ENCODE assay signal across 40 mouse cellular contexts in the genomic region with DNA sequence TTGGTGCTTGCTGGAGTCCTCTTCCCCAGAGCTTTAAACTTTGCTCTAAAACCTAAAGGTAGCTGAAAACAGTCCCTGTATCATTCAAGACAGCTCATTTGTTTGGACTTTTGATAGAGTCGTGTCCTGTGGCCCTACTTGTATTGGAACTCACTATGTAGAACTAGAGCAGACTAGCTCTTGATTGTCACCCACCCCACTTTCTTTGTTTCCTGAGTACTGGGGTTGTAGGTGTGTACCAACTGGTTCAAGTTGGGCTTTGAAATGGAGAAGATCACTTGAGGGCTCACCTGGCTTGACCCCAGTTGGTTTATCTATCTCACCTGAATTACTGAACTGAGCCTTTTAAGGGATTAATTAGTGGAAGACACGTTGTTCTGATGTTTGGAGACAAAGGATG. TPM values are rescaled to one million over a fixed set of nuclear protein-coding genes. Genes with fewer than 3 reads are reported as not detected.
"Had no signal": no experiment of that assay in that cellular context is flagged by ENCODE, and none has a peak within 500 bp of the region (broad histone marks: within the 10 kb centered on the region; RNA-seq: fewer than 3 reads in every experiment).

No protein-coding gene starts in this region.

- H3K4me1 ChIP-seq: heart, embryonic 10.5 days; heart, embryonic 12.5 days; hindbrain, embryonic 10.5 days; hindbrain, embryonic 12.5 days; intestine, embryonic 15.5 days; limb, embryonic 13.5 days; limb, embryonic 15.5 days; liver, embryonic 13.5 days; liver, embryonic 15.5 days had no signal

- H3K27me3 ChIP-seq: heart, embryonic 12.5 days; hindbrain, embryonic 12.5 days; intestine, embryonic 15.5 days; limb, embryonic 13.5 days; limb, embryonic 15.5 days; liver, embryonic 13.5 days; liver, embryonic 15.5 days had no signal

- H3K9ac ChIP-seq: heart, embryonic 12.5 days; hindbrain, embryonic 12.5 days; hindbrain, embryonic 14.5 days; intestine, embryonic 15.5 days; limb, embryonic 13.5 days; limb, embryonic 15.5 days; liver, embryonic 13.5 days; liver, embryonic 15.5 days had no signal

- ATAC-seq: hindbrain, embryonic 16.5 days; inflammation-experienced regulatory T-cells, adult 6 months; intestine, embryonic 15.5 days; intestine, postnatal 0 days had no signal

- H3K4me2 ChIP-seq: heart, embryonic 12.5 days; hindbrain, embryonic 12.5 days; hindbrain, embryonic 14.5 days; intestine, embryonic 15.5 days; limb, embryonic 13.5 days; limb, embryonic 15.5 days; liver, embryonic 13.5 days; liver, embryonic 15.5 days had no signal

- H3K36me3 ChIP-seq: heart, embryonic 10.5 days; heart, embryonic 12.5 days; hindbrain, embryonic 10.5 days; hindbrain, embryonic 12.5 days; intestine, embryonic 15.5 days; limb, embryonic 13.5 days; limb, embryonic 15.5 days; liver, embryonic 13.5 days; liver, embryonic 15.5 days had no signal

- H3K9me3 ChIP-seq: heart, embryonic 10.5 days; heart, embryonic 12.5 days; hindbrain, embryonic 10.5 days; hindbrain, embryonic 12.5 days; intestine, embryonic 15.5 days; limb, embryonic 13.5 days; limb, embryonic 15.5 days; liver, embryonic 13.5 days; liver, embryonic 15.5 days had no signal

- H3K4me3 ChIP-seq: gastrocnemius, adult 2 months; heart, embryonic 10.5 days; heart, embryonic 12.5 days; hindbrain, embryonic 10.5 days; hindbrain, embryonic 12.5 days; intestine, embryonic 15.5 days; layer of hippocampus, adult 2 months; left cerebral cortex, adult 2 months; limb, embryonic 13.5 days; limb, embryonic 15.5 days; liver, embryonic 13.5 days; liver, embryonic 15.5 days had no signal

- H3K27ac ChIP-seq: gastrocnemius, adult 2 months; heart, embryonic 10.5 days; hindbrain, embryonic 10.5 days; hindbrain, embryonic 12.5 days; hindbrain, embryonic 14.5 days; intestine, embryonic 15.5 days; layer of hippocampus, adult 2 months; left cerebral cortex, adult 2 months; limb, embryonic 13.5 days; limb, embryonic 15.5 days; liver, embryonic 13.5 days; liver, embryonic 15.5 days had no signal

- DNase-seq: gastrocnemius, adult 2 months; gastrocnemius, postnatal 10 days; gastrocnemius, postnatal 25 days; heart, adult 18-20 months; heart, postnatal 10 days; heart, postnatal 4 days; kidney, adult 18-20 months; kidney, adult 8-10 months; kidney, postnatal 10 days; kidney, postnatal 25 days; kidney, postnatal 4 days; left cerebral cortex, postnatal 4 days; liver, embryonic 13.5 days had no signal

RNA-seq across cellular contexts. Expression of a gene that starts 11.8 kb away (rescaled TPM):
- total RNA-seq: gastrocnemius, adult 2 months; gastrocnemius, postnatal 10 days; gastrocnemius, postnatal 25 days; gastrocnemius, postnatal 4 days; granulocyte monocyte progenitor cell, adult 5-6 weeks; heart, adult 18-20 months; heart, adult 8-10 months; heart, postnatal 10 days; heart, postnatal 25 days; heart, postnatal 4 days; layer of hippocampus, adult 2 months; layer of hippocampus, postnatal 10 days; layer of hippocampus, postnatal 25 days; left cerebral cortex, adult 2 months; left cerebral cortex, postnatal 14 days; left cerebral cortex, postnatal 4 days; liver, adult 2 months had no signal
- polyA plus RNA-seq: heart, embryonic 10.5 days; heart, embryonic 12.5 days; heart, embryonic 14.5 days; heart, embryonic 16.5 days; hindbrain, embryonic 10.5 days; hindbrain, embryonic 12.5 days; hindbrain, embryonic 14.5 days; hindbrain, embryonic 16.5 days; intestine, embryonic 15.5 days; intestine, postnatal 0 days; kidney, embryonic 14.5 days; kidney, embryonic 16.5 days; limb, embryonic 11.5 days; limb, embryonic 13.5 days; limb, embryonic 15.5 days; liver, adult 2 months; liver, embryonic 13.5 days; liver, embryonic 15.5 days had no signal

RNA-seq across cellular contexts. Expression of a gene that starts 31.1 kb away (rescaled TPM):
- total RNA-seq: gastrocnemius, adult 2 months; gastrocnemius, postnatal 10 days; gastrocnemius, postnatal 25 days; gastrocnemius, postnatal 4 days; granulocyte monocyte progenitor cell, adult 5-6 weeks; heart, adult 18-20 months; heart, adult 8-10 months; heart, postnatal 10 days; heart, postnatal 25 days; heart, postnatal 4 days; layer of hippocampus, adult 2 months; layer of hippocampus, postnatal 10 days; layer of hippocampus, postnatal 25 days; left cerebral cortex, adult 2 months; left cerebral cortex, postnatal 14 days; left cerebral cortex, postnatal 4 days had no signal
- polyA plus RNA-seq: heart, embryonic 10.5 days; heart, embryonic 12.5 days; heart, embryonic 14.5 days; heart, embryonic 16.5 days; hindbrain, embryonic 10.5 days; hindbrain, embryonic 12.5 days; hindbrain, embryonic 14.5 days; hindbrain, embryonic 16.5 days; inflammation-experienced regulatory T-cells, adult 6 months; intestine, embryonic 15.5 days; intestine, postnatal 0 days; kidney, embryonic 14.5 days; kidney, embryonic 16.5 days; limb, embryonic 11.5 days; limb, embryonic 13.5 days; liver, adult 2 months; liver, embryonic 13.5 days had no signal

RNA-seq across cellular contexts. Expression of a gene that starts 46.1 kb away (rescaled TPM):
- total RNA-seq: gastrocnemius, adult 2 months; gastrocnemius, postnatal 10 days; gastrocnemius, postnatal 25 days; gastrocnemius, postnatal 4 days; granulocyte monocyte progenitor cell, adult 5-6 weeks; heart, adult 18-20 months; heart, adult 8-10 months; heart, postnatal 10 days; heart, postnatal 25 days; heart, postnatal 4 days; layer of hippocampus, adult 2 months; layer of hippocampus, postnatal 10 days; layer of hippocampus, postnatal 25 days; left cerebral cortex, adult 2 months; left cerebral cortex, postnatal 14 days; left cerebral cortex, postnatal 4 days; liver, adult 2 months had no signal
- polyA plus RNA-seq: heart, embryonic 10.5 days; heart, embryonic 12.5 days; heart, embryonic 14.5 days; heart, embryonic 16.5 days; hindbrain, embryonic 10.5 days; hindbrain, embryonic 12.5 days; hindbrain, embryonic 14.5 days; hindbrain, embryonic 16.5 days; inflammation-experienced regulatory T-cells, adult 6 months; intestine, embryonic 15.5 days; intestine, postnatal 0 days; kidney, embryonic 16.5 days; limb, embryonic 11.5 days; limb, embryonic 13.5 days; limb, embryonic 15.5 days; liver, adult 2 months; liver, embryonic 15.5 days had no signal
